Mouse (Mus musculus) cerebellum, adult 2 months (tissue): Measurements from ENCODE around the gene Nyap2.

Experiments
- CTCF ChIP-seq: fragments of 200-500 bp; IDR thresholded peaks from 2 replicates; pipeline ENCODE4 v1.5.1; 2011; ENCODE audit warnings: low read depth, mild to moderate bottlenecking, control low read depth, low read length, moderate library complexity, borderline replicate concordance; ENCODE audit not compliant: insufficient read depth
- POLR2A ChIP-seq: fragments of 200-500 bp; IDR thresholded peaks from 2 replicates; pipeline ENCODE4 v1.6.1; 2011; ENCODE audit warnings: low read length, control low read depth, borderline replicate concordance; ENCODE audit not compliant: insufficient read depth

DNA sequence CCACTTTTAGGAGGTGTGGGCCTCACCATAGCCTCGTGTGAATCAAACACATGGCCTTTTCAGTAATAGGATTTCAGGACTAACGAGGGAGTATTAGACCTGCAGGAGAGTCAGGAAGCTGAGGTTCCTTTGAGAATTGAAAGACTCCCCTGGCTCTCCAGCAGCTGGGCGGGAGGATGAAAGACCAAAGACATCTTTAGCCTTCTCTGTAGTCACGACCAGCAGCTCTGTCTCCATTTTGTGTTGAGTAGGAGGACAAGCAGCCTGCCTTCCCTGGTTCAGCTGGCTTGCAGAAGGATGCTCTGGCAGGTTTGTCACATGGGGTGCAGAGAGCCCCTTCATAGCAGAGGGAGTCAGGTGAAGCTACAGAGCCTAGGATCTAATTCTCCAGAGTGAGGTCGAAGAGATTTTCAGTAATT lies 240.3 kb downstream of the Nyap2 start:
- TF ChIP-seq CTCF = no peak
- TF ChIP-seq POLR2A = no peak
